Mouse (Mus musculus): ENCODE data around the gene Gm47283. TPM values are rescaled to one million over a fixed set of nuclear protein-coding genes. Genes with fewer than 3 reads are reported as not detected.
A peak's percentile ranks its signal among the peaks of the same experiment; 100 is the strongest.
"Not testable (repeated sequence)": the region's sequence is repeated elsewhere in the genome, so short reads cannot be mapped to it uniquely, and the experiment has no call there.

Gm47283 gene
- polyA plus RNA-seq, 1 experiment from 2014 or later = not detected

GRCm38 (mm10) chrY:90743053-90743810 lies 41.3 kb upstream of the Gm47283 start:
- not testable (repeated sequence) for H3K27ac ChIP-seq; DNase-seq (ENCODE audit: low spot score); H3K27me3 ChIP-seq (ENCODE audit: insufficient read depth, poor library complexity, severe bottlenecking); H3K4me3 ChIP-seq; H3K4me1 ChIP-seq
- peaks cover 52% of the 10 kb centered on the region for H3K36me3 ChIP-seq
- 82% methylated on average over 36 of the region's 46 CpGs for WGBS
- H3K9me3 ChIP-seq = peaks cover 52% of the 10 kb centered on the region

- 42% methylated on average over 4 of the region's 21 CpGs for WGBS
- no peaks in the 10 kb centered on the region for H3K27me3 ChIP-seq (ENCODE audit: insufficient read depth, poor library complexity, severe bottlenecking)
- no peak overlapping the region for H3K4me3 ChIP-seq
- H3K36me3 ChIP-seq = peaks cover 48% of the 10 kb centered on the region
- H3K4me1 ChIP-seq = no peaks in the 10 kb centered on the region
- H3K9me3 ChIP-seq = peaks cover 49% of the 10 kb centered on the region
- no peak for DNase-seq (ENCODE audit: low spot score)
- no peak overlapping the region for H3K27ac ChIP-seq
Observed at GRCm38 (mm10) chrY:90743811-90744220, 40.7 kb upstream of the Gm47283 start.

- peak; percentile 89 for DNase-seq (ENCODE audit: low spot score)
- H3K27me3 ChIP-seq (ENCODE audit: insufficient read depth, poor library complexity, severe bottlenecking); H3K27ac ChIP-seq; H3K4me1 ChIP-seq; H3K4me3 ChIP-seq: not testable (repeated sequence)
- peaks cover 42% of the 10 kb centered on the region for H3K36me3 ChIP-seq
- H3K9me3 ChIP-seq = peaks cover 43% of the 10 kb centered on the region
- WGBS = 70% methylated on average over 51 of the region's 51 CpGs
Observed at GRCm38 (mm10) chrY:90744381-90744981, 40.1 kb upstream of the Gm47283 start.

- WGBS = 92% methylated on average over 5 of the region's 5 CpGs
- H3K4me1 ChIP-seq; H3K4me3 ChIP-seq; H3K27me3 ChIP-seq (ENCODE audit: insufficient read depth, poor library complexity, severe bottlenecking); DNase-seq (ENCODE audit: low spot score); H3K27ac ChIP-seq: not testable (repeated sequence)
- H3K36me3 ChIP-seq = peaks cover 34% of the 10 kb centered on the region
- H3K9me3 ChIP-seq = peaks cover 35% of the 10 kb centered on the region
Observed at GRCm38 (mm10) chrY:90745256-90745655, 39.3 kb upstream of the Gm47283 start.

GRCm38 (mm10) chrY:90754721-90755120 lies 29.8 kb upstream of the Gm47283 start, which contains the start of gene Gm21860:
Gene Gm21860 (minus strand): TSS chrY:90754821.
- H3K4me3 ChIP-seq; DNase-seq (ENCODE audit: low spot score); H3K27me3 ChIP-seq (ENCODE audit: insufficient read depth, poor library complexity, severe bottlenecking); H3K36me3 ChIP-seq; H3K9me3 ChIP-seq; H3K4me1 ChIP-seq; H3K27ac ChIP-seq: not testable (repeated sequence)
- WGBS = no CpG with 5 or more reads among the region's 8 CpGs

GRCm38 (mm10) chrY:90839077-90839476 lies 54.5 kb downstream of the Gm47283 start, which contains the start of gene Gm21748:
Gene Gm21748 (minus strand): TSS chrY:90839177.
- not testable (repeated sequence) for H3K4me1 ChIP-seq; DNase-seq (ENCODE audit: low spot score); H3K9me3 ChIP-seq; H3K27ac ChIP-seq; H3K4me3 ChIP-seq; H3K36me3 ChIP-seq; H3K27me3 ChIP-seq (ENCODE audit: insufficient read depth, poor library complexity, severe bottlenecking)
- WGBS = no CpG with 5 or more reads among the region's 8 CpGs

Other genes with a start within 250 kb of the Gm47283 start
- not detected in 2 replicates for gene Gm21860, start 29.9 kb upstream of the Gm47283 start, polyA plus RNA-seq (2016; fragmentation: Nextera tagmentation; extraction: Ambion mirVana)
- gene Gm21748, start 54.4 kb downstream of the Gm47283 start, polyA plus RNA-seq (2016; fragmentation: Nextera tagmentation; extraction: Ambion mirVana) = not detected in 2 replicates

Data from heart, embryonic 10.5 days (tissue).